Mouse (Mus musculus): Measurements from ENCODE around the gene Tmem191c.
A peak's percentile ranks its signal among the peaks of the same experiment; 100 is the strongest.

Gene Tmem191c

DNA sequence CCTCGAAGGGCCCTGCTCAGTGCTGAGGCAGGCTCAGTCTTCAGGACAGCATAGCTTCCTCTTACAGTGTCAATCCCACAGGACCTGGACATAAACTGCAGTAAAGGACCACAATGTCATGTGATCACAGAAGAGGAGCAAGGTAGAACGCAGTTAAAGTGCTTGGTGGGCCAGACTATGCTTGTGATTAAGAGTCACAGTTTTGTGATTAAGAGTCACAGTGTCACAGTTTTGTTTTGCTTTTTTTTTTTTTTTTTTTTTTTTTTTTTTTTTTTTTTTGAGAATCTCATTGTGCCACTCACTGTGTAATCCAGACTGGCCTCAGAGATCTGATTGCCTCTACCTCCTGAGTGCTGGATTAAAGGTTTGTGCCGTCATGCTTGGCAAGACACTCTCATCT, 9.8 kb upstream of the Tmem191c start:
- DNase-seq (ENCODE audit: low spot score in 2 of 2): no peak

DNA sequence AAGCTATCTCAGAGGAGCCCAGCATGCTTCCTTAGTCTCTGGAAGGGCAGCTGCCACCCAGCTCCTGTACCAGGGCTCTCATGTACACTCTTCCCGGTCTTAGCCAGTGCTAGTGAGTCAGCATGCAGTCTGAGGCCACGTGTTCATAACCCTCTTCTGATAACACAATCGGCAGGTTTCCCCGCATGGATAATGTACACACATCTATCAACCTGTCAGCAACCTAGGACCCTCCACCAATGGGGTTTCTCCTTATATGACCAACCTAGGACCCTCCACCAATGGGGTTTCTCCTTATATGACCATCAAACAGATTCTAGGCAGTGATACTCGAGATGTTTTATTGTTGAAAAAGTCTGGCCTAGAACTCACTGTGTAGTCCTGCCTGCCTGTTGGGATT, 7.9 kb upstream of the Tmem191c start:
- DNase-seq (ENCODE audit: low spot score in 2 of 2): no peak

DNA sequence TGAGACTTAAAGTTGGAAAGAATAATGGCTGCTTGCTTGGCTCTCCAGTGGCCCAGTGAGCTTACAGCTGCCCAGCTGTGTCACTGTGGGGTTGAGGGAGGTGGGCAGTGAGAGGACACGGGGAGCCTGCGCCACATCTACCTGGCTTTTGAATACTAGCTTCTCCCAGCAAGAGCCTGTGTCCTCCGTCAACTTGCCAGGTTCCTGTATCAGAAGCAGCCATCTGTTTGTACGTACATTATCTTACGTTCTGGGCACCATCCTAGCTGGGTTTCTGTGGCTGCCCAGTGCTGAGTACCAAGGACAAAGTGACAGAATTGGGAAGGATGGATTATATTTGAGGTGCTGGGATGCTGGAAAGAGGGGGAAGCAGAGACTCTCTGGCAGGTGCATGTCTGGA, 6.0 kb upstream of the Tmem191c start:
- no peak for DNase-seq (ENCODE audit: low spot score in 2 of 2)

DNA sequence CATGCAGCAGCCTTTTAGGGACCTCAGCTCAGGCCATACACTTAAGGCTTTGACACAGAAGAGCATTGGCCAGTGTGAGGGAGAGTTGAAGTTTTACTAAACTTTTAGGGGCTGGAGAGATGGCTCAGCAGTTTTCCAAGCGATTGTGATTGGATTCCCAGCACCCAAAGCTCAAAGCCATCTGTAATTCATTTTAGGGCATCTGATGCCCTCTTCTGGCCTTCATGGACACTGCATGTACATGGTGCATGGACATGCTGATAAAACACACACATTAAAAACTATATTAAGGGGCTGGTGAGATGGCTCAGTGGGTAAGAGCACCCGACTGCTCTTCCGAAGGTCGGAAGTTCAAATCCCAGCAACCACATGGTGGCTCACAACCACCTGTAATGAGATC, 4.8 kb upstream of the Tmem191c start:
- DNase-seq (ENCODE audit: low spot score in 2 of 2): no peak

DNA sequence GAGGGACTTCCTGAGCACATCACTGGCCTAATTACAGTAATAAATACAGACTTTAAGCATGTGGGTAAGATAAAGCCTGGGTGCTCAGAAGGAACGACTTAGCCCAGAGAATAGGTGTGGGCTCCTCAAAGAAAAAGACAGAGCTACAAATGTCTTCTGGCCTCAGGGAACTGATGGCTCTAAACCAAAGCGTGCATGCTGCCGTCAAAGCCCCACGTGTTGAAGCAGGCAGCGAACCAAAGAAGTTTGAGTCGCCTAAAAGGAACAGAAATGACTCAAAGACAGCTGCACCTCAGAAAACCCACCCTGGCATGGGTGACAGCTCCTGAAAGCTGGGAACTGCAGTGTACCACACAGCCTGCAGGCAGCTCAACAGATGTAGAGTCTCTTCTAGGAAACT, 4.0 kb upstream of the Tmem191c start:
- no peak for DNase-seq (ENCODE audit: low spot score in 2 of 2)

- peak; percentile 89 to 90 for DNase-seq (ENCODE audit: low spot score in 2 of 2)
Observed at GRCm38 (mm10) chr16:17276164-17277151, 581 bp downstream of the Tmem191c start.

DNA sequence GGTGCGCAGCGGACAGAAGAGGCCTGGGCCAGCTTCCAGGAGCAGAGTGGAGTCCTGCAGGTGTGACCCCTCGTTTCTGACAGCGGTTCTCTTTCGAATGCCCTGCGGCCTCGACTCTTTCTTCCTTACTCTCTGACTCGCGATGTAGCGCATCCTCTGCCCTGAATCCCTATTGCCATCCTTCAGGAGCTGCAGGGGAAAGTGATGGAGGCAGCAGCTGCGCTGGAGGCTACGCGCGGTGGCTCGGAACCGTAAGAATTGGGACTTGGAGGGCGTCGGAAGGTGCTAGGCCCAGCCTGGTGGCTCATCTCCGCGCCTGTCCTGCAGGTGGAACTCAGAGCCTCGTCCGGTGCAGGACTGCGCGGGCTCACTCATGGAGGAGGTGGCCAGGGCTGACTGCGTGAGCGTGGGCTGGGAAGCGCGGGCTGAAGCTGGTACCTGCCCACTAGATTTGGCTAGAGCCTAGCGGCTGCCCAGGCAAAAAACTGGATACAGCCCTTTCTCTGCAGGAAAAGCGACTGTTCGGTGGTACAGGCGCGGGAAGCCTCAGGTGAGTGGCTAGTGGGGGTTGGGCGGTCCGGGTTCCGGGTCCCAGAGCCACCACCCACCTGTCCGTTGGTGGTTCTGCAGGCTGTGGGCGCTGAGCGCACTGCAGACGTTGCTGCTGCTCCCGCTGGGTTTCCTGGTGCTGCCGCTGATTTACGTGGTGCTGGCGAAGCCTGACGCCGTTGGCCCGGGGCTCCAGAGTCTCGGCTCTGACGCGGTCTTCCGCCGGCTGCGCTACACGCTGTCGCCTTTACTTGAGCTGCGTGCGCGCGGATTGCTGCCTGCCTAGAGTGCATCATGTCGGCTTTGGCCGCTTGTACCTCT, 1.7 kb downstream of the Tmem191c start:
- DNase-seq (ENCODE audit: low spot score in 2 of 2): peak; percentile 74 to 75

- DNase-seq (ENCODE audit: low spot score in 2 of 2): no peak
Observed at GRCm38 (mm10) chr16:17280471-17280870, 4.6 kb downstream of the Tmem191c start.

- DNase-seq (ENCODE audit: low spot score in 2 of 2): no peak
Observed at GRCm38 (mm10) chr16:17283151-17283550, 7.3 kb downstream of the Tmem191c start.

DNA sequence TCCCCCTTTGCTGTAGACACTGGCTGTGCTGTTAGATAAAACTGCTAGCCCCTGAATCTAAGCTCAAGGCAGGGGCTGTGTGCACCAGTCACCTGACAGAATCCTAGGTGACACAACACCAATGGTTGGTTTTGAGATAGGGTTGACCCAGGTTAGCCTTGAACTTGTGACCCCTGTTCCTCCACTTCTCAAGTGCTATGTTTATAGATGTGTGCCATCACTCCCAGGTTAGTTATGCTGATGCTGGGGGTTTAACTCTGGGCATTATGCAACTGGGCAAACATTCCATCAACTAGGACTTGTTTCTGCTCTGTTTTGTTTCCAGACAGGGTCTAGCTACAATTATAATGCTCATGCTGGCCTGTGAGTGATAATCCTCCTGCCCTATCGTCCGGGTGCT, 11.2 kb downstream of the Tmem191c start:
- no peak for DNase-seq (ENCODE audit: low spot score in 2 of 2)

- no peak for DNase-seq (ENCODE audit: low spot score in 2 of 2)
Observed at GRCm38 (mm10) chr16:17291016-17291415, 15.1 kb downstream of the Tmem191c start.

- no peak for DNase-seq (ENCODE audit: low spot score in 2 of 2)
Observed at GRCm38 (mm10) chr16:17292751-17293150, 16.9 kb downstream of the Tmem191c start.

GRCm38 (mm10) chr16:17300818-17301217, 24.9 kb downstream of the Tmem191c start:
- DNase-seq (ENCODE audit: low spot score in 2 of 2): no peak

GRCm38 (mm10) chr16:17303521-17304245, 27.8 kb downstream of the Tmem191c start:
- no peak for DNase-seq (ENCODE audit: low spot score in 2 of 2)

DNA sequence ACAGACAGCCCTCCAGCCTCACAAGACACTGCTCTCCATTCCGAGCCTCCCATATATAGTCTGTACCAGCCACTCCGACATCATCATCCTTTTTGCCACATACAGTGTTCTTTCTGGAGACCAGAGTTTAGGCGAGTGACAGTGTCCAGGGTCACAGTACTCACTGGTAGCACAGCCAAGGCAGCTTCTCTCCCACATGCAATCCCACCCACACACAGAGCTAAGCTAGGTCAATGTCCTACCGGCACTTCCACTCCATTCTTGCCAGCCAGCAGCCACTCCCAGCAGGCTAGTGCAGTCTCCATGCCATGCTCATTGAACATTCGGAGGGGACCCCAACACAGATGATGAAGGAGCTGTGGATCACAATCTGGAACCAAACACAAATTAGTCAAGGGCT, 31.6 kb downstream of the Tmem191c start:
- no peak for DNase-seq (ENCODE audit: low spot score in 2 of 2)

DNA sequence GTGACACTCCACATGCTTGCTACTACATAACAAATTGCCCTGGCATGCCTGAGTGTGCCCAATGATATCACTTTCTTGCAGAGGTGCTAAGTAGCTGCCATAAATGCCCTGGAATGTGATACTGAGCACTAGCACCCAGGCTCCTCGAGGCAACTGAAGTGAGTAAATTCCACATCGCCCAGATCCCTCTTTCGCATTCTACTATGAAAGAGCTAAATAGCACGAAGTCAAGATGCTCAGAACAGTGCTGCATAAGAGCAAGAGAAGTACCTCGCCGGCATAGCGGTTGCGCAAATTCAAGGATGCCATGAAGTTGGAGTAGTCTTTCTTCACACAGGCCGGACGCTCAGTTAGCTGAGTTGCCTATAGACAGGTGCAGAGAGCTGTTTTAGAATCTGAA, 33.2 kb downstream of the Tmem191c start:
- DNase-seq (ENCODE audit: low spot score in 2 of 2): no peak

DNA sequence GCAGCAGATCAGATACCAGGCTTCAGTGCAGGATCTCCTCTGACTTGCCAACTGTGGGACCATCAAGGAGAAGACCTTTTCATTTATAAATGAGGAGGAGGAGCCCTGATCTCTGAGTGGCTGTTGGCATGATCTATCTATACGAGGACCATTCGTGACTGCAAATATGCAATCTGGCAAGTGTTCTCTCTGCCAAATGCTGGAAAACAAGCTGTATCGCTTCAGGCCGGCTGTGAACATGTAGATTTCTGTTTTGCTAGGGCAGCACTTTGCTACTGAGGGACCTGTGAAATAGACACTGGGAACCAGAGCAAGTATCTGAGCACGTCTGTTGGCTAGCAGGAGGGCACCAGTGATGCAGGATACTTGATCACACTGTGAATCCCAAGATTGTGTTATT, 36.7 kb downstream of the Tmem191c start:
- DNase-seq (ENCODE audit: low spot score in 2 of 2): no peak

- no peak for DNase-seq (ENCODE audit: low spot score in 2 of 2)
Observed at GRCm38 (mm10) chr16:17316554-17316953, 40.7 kb downstream of the Tmem191c start.

GRCm38 (mm10) chr16:17321481-17321880, 45.6 kb downstream of the Tmem191c start:
- no peak for DNase-seq (ENCODE audit: low spot score in 2 of 2)

GRCm38 (mm10) chr16:17324745-17325144, 48.9 kb downstream of the Tmem191c start:
- no peak for DNase-seq (ENCODE audit: low spot score in 2 of 2)

DNA sequence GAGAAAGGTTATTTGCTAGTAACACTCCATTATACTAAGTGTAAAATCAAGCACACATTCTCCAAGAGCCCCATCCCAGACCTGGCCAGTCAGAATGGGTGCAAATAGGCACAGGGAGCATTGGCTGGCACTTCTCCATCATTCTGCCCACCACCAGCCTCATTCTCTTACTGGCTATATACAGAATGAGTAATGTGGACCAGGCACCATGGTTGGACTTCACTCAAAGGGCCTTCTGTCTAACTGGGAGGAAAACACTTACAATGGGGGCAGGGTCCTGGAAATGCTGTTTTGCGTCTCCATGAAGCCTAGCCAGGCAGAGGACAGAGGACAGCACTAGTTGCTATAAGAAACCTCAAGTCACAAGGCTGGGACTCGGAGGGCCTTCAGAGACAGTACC, 50.2 kb downstream of the Tmem191c start:
- no peak for DNase-seq (ENCODE audit: low spot score in 2 of 2)

Measured in right cerebral cortex, postnatal 36 days (tissue).